Mouse (Mus musculus): ENCODE results near the gene Mrpl43.
"Not testable (repeated sequence)": the region's sequence is repeated elsewhere in the genome, so short reads cannot be mapped to it uniquely, and the experiment has no call there.

The Mrpl43 gene

DNA sequence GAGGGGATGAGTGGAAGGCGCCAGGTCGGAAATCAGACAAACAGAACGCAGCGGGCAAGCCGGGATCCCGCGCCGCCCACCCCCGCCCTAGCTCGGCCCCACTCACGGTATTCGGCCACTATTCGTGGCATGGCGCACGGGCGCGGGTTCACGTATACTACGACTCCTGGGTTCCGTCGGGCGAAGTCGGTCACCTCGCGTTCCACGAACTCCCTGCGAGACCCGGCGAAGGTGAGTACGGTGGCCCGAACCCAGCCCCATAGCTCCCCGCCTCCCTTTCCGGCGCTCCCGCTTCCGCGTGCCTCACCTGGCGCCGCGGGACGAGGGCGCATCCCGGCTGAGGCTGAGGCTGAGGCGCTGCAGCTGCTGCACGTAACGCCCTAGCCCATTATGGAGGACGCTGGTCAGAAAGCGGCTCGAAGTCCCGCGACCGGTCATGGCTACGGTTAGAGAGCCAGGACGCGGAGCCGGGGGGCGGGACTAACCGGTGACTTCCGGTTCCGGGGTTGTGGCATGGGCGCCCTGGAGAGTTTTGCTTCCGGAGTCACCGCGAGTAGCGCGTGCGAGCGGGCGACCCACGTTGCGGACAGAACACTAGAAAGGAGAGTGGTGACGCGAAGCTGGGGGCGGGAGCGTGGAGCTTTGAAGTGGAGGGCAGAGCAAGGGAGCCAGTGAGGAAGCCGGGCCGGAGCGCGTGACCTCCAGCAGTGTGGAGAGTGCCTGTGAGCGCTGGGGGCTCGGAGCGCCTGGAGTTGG lies at the start of gene Mrpl43:
TSS of gene Mrpl43 (minus strand) at position 486 of the 756 bp plus-strand sequence.
- DNase-seq, result peak; percentile 97

DNA sequence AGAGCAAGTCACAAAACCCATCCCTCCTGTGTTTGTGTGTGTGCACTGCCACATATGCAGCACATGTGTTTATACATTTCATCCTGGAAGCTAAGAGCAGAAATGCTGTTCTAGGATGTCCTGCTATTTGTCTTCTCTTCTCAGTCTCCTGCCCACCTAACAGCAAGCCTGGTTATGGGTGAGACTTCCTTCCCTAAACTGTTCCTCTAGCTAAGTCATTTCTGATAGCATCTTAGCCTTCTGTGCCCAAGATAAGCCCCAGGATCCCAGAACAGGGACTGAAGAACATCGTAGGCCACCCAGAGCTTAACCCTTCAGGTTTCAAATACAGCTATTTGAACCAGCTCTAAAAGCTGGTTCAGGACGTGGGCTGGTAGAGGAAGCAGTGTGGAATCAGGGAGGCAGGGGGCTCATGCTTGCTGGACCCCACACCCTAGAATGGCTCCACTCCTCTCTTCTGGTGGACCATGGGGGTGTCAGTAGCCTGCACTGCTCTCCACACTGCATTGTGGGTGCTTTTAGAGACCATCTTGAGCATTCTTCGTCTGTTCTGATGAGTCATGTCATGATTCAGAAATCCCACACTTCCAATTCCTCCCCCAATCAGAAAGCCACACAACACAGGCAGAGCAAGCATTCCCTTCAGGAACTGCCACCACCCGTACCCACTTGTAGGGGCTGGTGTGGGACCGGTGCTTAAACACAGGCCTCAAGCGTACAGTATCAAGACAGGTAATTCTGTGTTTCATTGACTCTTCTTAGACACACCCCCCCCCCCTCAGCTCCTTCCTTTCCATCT lies 48.8 kb upstream of the Mrpl43 start:
- DNase-seq, result peak; percentile 77

DNA sequence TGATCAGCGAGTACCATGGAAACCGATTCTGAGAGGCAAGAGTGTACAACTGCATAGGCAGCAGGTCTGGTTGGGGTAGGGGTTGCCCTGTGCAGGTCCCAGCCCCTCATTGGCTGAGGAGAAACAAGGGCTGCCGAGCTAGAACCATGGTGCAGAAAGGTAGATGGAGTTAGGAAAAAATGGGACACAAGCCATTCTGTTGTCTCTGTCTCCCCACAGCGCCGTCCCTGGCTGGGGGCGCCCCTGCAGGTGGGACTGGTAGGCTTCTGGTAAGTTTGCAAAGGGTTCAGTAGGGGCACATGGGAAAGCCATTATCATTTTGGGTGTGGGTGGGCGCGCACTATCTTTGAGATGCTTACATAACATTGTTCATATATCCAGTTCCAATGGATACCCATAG lies 47.2 kb upstream of the Mrpl43 start:
- no peak for DNase-seq

DNA sequence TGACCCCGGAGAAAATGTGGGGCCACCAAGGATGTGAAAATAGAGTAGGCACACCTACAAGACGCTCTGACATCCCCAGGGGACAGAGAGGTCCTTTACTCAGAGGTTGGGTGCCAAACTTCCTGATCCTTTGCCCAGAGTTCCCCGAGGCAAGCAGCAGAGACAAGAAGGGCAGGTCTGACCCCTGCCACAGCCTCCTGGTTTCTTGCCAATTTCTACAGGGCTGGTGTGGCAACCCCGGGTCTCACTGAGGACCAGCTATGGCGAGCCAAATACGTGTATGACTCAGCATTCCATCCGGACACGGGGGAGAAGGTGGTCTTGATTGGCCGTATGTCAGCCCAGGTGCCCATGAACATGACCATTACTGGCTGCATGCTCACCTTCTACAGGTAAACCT lies 43.3 kb upstream of the Mrpl43 start:
- DNase-seq, result no peak

DNA sequence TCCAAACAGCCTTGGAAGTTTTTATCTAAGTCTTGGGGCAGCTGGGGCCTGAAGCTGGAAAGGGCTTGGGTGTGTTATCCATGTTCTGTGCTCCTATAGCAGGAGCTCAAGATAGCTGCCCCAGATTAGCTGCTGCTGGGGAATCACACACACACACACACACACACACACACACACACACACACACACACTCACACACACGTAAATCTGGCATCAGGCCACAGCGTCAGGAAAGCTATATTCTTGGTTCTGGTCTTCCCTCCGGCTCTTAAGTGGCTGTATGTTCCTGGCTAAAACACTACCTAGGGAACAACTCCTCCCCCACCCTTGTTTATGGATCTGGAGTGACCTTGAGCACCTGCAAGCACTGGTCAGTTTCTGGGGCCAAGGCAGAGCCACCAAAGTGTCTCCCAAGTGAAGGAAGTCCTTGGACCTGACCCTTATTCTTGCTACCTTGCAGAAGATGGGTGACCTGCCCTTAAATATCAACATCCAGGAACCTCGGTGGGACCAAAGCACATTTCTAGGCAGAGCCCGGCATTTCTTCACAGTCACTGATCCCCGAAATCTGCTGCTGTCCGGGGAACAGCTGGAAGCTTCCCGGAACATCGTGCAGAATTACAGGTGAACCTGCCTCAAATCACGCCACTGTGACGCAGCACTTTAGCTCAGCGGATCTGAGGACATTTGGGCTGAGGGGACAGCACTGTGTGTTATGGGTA lies 42.6 kb upstream of the Mrpl43 start:
- DNase-seq, result no peak

DNA sequence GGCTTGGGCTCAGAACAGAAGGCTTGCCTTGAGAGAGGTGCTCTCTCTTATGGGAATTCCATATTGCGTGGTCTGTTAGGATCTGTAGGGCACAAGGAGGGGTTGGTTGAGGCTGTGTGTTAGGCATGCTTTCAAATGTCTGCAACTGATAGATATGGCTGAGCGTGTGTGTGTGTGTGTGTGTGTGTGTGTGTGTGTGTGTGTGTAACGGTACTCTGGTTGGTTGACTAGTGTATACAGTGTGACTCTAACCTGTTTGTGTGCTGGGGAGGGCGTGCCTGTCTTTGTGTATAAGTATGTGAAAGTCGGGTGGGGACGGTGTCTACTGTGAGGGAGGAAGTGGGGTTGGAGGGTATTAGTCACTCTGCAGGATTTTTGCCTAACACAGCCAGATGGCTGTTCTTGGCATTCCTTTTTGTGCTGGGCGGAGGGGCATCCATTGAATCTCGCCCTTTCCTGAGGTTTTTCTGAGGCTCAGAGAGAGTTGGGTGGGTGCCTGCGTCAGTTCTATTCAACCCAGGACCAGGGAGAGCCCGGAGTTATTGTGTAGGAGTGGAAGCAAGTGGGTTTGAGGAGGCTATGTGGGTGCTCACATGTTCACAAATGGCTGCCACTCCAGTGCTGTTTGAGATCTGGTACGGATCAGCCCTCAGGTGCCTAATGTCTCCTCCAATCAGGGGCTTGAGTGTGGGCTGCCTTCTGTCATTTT lies 41.8 kb upstream of the Mrpl43 start:
- peak; percentile 93 for DNase-seq

DNA sequence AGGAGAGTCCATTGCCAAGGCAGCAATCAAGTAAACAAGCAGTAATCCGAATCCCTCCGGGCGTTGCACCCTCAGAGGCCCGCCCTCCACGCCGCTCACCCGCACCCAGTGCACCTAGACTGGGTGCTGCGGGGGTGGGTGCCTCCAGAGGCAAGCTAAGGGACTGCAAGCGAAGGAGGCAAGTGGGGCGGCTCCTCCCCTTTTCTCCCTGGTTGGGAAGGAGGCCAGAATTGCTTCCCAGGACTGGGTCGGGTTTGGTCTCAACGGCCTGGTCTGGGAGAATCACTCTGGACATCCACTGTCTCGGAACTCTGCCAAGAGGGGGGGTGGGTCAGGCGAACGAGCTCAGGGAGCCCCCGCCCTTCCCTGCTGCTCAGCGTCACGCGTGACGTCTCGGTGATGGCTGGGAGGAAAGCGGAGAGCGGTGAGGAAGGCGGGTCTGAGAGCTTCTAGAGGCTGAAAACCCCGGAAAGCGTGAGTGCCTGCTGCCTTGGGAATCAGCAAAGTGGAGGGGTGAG lies 41.2 kb upstream of the Mrpl43 start, which contains the start of gene Sfxn3:
TSS of gene Sfxn3 (plus strand) at position 87 of the 518 bp plus-strand sequence.
- peak; percentile 94 for DNase-seq

DNA sequence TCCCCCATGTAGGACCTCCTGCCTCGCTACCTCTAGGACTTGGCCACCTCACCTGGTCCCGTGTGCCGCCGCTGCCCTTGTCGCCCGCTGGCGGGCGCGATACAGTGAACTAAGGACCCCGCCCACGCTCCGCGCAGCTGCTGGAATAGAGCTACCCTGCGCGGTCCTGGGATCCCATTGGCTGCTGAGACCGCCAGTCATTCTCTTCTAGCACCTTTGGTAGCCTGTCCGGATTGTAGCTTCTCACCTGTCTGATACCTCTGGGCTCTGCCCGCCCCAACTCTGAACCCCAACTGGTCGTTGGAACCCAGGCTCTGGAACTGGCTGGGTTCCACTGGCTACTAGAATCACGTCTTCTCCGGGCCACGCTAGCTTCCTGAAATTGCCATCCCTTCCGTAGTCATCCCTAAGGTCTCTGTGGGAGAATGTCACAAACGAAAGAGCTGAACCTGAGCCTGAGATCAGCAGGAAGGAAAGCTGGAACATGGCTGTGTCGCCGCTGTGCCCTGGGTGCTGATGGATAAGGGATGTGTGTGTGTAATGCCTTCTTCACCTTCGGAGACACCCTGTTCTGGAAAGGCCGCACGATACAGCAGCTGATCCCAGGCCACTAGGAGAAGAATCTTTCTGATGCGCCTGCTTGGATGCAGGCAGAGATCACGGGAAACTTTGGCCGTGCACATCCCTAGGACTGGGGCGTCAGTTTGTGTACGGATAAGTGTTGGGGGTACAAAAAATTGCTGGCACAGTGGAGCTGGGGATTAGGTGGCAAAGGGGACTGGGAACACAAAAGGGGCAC lies 40.5 kb upstream of the Mrpl43 start:
- DNase-seq, result peak; percentile 92

DNA sequence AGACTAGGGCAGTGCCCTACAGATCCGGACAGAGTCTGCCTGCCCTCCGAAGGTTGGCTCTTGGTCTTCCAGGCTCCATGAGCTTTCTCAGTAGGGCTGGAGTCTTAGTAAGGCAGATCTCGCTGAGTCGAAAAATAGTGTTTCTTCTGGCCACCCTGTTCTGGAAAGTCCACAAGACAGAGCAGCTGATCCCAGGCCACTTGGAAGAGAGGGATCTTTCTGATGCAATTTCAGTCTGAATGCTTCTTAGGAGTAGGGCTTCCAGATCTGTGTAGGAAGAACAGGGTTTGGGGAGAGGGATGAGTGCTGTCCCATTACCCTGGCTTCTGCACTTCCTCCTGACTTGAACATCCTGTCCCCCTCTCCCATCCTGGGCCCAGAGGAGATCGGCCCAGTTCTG lies 39.4 kb upstream of the Mrpl43 start, which contains the start of gene Pdzd7:
TSS of gene Pdzd7 (minus strand) at position 67 of the 400 bp plus-strand sequence.
- DNase-seq, result no peak

DNA sequence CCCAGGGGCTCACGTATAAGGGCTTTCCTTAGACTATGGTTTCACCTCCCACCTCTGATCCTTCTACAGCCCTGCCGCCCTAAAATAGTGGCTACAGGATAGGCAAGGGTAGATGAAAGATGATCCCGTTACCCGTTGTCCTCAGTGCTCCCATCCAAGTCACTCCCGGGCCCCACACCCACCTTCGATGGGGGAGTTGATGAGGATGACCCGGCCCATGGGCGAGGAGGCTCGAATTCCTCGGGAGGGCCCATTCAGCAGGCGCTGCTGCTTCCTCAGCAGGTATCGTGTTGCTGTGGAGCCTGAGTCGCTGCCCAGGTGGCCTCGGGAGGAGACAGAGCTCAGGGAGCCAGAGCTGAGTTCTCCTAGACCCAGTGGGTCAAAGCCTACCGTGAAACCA lies 39.0 kb upstream of the Mrpl43 start:
- DNase-seq, result no peak

DNA sequence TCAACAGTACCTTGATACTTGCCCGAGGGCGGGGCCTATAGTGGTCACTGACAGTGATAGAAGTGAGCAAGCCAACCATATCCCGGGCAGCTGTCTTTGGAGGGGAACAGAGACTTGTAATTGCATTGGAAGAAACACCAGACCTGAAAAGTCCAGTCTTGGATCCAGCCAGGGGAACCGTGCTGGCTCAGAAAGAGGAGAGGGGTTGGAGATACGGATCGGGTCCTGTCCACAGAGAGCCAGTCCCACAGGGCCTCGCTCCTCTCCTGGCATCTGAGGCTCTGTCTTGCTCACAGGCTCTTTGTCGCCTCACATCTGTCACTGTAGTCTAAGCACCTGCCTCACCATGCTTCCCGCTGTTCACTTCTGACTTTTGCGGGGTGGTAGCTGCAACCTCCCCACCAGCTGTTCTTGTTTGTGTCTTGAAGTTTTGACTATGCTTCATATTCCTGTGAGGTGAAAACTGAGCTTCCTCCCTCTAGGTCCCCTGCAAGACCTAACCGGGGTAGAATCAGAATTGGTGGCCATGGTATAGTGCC lies 38.2 kb upstream of the Mrpl43 start:
- no peak for DNase-seq

DNA sequence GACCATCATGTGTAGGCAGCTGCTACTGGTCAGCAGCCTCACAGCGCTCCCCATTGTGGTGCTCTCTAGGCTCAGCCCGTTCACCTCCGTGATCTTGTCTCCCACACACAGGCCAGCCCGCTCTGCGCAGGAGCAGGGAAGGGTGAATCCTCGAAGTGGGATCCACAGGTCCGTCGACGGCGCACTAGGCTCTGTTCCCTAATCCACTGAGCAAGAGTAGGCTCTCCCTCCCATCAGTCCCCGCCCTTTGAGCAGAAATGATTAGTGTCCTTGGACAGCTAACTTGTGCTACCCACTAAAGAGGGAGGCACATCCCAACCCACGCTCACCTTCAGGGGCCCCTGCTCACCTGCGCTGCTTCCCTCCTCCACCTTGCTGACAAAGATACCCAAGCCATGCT lies 34.0 kb upstream of the Mrpl43 start:
- no peak for DNase-seq

DNA sequence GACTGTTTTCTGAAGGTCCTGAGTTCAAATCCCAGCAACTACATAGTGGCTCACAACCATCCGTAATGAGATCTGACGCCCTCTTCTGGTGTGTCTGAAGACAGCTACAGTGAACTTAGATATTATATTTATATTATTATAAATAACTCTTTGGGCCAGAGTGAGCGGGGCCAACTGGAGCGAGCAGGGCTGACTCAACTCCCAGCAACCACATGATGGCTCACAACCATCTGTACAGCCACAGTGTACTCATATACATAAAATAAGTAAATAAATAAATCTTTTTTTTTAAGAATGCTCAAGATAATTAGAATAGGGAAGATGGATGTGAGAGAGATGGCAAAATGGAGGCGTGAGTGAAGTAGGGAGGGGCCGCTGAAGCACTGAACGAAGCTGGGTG lies 32.0 kb upstream of the Mrpl43 start:
- DNase-seq, result not testable (repeated sequence)

DNA sequence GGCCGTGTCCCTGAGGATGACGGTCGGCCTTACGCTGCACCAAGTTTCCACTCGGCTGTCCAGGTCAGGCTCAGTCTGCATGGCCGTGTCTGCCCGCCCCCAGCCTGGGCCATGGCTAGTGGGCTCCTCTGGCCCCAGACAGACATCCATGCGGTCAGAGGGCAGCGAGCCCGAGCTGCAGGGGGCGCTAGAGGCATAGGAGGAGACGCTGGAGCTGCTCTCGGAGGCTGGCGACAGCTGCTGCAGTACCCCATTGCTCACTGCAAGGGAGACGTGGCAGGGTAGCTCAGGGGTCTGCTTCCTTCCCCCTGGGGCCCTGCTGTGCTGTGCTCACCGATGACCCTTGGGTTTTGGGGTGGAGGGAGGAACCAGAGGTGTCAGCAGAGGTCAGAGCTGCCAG lies 30.6 kb upstream of the Mrpl43 start:
- DNase-seq, result no peak

DNA sequence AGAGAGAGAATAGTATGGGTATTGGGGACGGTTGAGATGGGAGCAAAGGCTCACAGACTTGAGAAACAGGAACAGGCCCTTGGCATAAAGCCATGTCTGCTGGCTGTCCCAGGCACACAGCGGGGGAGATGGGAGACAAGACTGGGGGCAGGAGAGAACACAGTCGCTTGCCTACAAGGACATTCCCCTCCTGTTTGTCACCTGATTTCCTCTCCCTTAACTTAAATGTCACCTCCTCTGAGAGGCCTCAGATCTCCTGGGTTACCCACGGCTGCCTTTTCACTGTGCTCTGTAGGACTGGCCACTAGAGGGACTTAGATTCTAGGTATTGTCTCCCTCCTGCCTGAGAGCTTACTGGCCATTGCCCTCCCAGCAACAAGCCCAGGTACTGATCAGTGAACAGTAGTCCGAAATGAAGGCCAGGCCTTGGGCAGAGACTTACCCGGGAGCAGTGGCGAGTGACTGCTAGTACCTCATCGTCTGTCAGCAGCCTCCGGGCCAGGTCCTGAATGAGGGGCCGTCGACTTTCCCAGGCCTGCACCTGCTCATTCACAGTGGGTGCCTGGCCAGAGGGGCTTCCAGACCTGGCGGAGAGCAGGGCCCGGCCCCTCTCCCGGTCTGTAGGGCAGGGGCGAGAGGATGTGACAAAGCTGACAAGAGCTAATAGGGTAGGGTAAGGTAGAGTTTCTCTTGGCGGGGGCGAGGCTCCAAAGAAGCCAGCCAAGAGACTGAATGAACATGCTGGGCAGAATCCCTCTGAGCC lies 26.5 kb upstream of the Mrpl43 start:
- DNase-seq, result no peak

DNA sequence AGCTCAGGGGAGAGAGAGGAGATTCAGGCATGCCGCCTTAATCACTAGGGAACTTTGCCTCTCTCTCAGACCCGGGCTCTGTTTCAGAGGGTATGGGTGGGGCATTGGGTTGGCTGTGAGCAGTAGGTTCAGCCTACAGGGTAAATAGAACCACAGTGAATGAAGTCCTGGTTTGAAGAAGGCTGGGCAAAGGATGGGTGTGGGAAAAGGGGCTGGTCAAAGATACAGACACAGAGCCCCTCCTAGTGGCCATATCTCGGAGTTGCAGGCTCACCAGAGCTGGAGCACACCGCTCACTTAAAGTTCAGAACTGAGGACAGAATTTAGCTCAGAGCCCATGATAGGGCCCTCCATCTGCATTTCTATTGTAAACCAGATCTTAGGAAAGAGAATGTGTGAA lies 25.5 kb upstream of the Mrpl43 start:
- peak; percentile 76 for DNase-seq

DNA sequence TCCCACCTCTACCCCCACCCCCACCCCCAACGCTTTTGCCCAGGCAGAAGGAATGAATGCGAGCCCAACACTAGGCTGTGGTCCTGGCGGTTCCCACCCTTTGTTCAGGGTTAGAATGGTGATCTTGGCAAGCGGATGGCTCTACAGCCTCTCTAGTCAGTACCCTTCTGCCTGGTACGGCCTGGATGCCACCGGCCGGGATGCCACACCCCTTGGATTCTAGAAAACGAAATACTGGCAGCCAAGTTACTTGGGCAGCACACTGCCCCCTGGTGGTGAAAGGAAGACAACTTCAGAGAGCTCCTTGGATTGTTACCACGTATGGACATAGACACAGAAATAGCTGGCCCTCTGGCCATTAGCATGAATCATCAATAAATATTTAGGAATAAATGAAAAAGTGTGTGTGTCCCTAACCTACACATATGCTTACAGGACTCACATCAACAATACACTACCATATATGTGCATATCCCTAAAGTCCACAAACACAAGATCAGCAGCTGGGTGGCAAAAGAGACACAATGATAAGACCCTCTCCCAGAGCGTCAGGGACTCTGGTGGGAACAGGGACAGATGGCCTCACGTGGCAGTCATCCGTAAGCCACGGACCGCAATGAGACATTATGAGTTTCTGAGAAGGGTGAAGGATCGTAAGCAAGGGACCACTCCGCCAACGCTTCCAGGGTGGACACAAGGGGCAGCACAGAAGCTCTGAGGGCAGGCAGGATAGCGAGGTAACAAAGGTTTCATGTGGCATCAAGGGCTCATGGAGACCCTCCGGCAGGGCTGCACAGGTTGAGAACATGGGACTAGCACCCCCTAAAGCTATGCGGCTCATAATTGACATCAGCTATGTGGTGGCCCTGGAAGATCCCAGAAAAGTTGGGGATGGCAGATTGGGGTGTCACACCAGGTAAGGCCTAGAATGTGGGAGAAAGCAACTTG lies 24.8 kb upstream of the Mrpl43 start:
- DNase-seq, result peak; percentile 87

DNA sequence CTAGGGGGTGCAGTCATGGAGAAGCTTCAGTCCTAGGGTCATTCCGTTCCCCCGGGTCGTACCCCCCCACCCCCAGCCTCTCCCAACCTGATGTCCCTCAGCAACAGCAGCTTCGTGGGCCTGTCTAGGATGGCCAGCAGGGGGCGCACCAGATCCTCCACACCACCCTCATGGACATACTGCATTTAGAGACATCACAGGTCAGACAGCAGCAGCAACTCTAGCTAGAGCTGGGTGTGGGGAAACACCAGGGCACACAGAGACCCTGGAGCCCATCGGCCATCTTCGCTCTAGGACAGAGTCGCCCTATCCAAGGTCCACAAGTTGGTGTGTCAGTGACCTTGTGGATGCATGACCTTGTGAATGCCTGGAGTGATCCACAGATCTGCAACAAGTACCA lies 23.9 kb upstream of the Mrpl43 start:
- no peak for DNase-seq

DNA sequence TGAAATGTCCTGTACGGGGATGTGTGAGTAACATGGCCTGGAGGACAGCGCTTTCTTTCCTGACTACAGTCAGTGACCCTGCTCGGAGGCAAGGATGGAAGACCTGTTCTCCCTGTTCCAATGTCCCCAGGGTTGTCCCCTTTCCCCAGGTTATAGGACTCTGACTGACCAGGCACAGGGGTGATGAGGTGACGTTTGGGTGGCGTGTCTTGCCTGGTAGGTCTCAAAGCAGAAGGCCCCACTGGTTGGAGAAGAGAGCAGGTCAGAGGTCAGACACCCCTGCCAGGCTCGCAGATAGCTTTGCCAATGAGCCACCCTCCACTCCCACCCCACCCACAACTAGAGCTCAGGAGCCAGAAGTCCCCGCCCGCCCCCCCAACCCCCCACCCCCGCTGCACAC lies 23.3 kb upstream of the Mrpl43 start:
- no peak for DNase-seq

Measured in right cerebral cortex, adult 18-20 months (tissue).